Comparison of ENCODE assay signal across 22 mouse cellular contexts in the genomic region with DNA sequence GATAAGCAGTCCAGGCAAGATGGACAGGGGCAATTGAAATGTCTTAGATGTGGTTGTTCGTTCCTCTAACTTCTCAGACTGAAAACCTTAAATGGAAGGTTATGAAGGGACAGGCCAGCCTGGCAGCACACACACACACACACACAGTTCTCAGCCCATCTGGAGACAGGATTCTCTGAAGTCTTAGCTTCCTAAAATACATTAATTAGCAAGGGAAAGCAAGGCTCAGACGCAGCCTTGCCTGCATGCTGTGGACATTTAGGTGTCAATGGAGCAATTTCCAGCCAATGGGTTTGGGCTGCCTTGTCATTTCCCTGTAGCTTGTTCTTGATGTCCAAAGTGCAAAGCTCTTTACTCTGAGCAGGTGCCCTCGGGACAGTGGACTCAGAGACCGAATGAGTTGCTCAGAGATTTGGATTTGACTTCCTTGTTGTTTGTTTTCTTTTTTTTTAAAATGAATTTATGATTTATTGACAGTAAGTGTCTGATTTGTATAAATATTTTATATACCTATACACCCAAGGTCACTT.
DNase-seq lines count a peak whose midpoint lies in the region; ATAC-seq and TF ChIP-seq lines count a peak whose summit lies in the region.
"Had no signal": no experiment of that assay in that cellular context is flagged by ENCODE, and none has a peak within 500 bp of the region (broad histone marks: within the 10 kb centered on the region; RNA-seq: fewer than 3 reads in every experiment).

No protein-coding gene starts in this region.

- peaks cover 4% of the 10 kb centered on the region; the same call in 1 of the 2 replicates for H3K4me1 ChIP-seq in kidney, adult 2 months (ENCODE audit: control insufficient read depth, insufficient read depth, low read length)
- peaks cover 6% of the 10 kb centered on the region; the same call in 1 of the 2 replicates for H3K4me1 ChIP-seq in kidney, embryonic 15.5 days
- H3K4me1 ChIP-seq in intestine, embryonic 16.5 days (ENCODE audit: control insufficient read depth, insufficient read depth, low read length), result no peaks in the 10 kb centered on the region
- H3K4me1 ChIP-seq: forebrain, embryonic 10.5 days had no signal

- no peaks in the 10 kb centered on the region for H3K36me3 ChIP-seq in kidney, adult 2 months (ENCODE audit: control insufficient read depth, insufficient read depth, low read length)
- no peaks in the 10 kb centered on the region for H3K36me3 ChIP-seq in kidney, embryonic 15.5 days
- H3K36me3 ChIP-seq in intestine, embryonic 16.5 days (ENCODE audit: control insufficient read depth, insufficient read depth, low read length), result no peaks in the 10 kb centered on the region
- H3K36me3 ChIP-seq: forebrain, embryonic 10.5 days had no signal

- 68% methylated on average over 4 of the region's 4 CpGs for WGBS in kidney, adult 2 months
- WGBS in kidney, embryonic 15.5 days, result 76% methylated on average over 4 of the region's 4 CpGs
- WGBS in intestine, embryonic 16.5 days, result 60% methylated on average over 4 of the region's 4 CpGs

- no peak for ATAC-seq in kidney, embryonic 15.5 days (replicated peaks; ENCODE audit: low FRiP score)
- ATAC-seq in intestine, embryonic 16.5 days, result peak; percentile 84
- ATAC-seq: CD4-positive, CD25-positive, alpha-beta regulatory T cell, adult 4 months; forebrain, embryonic 13.5 days; forebrain, embryonic 16.5 days; hindbrain, postnatal 0 days; inflammation-experienced regulatory T-cells, adult 6 months had no signal

- H3K9me3 ChIP-seq in kidney, embryonic 15.5 days (replicated peaks), result no peaks in the 10 kb centered on the region
- H3K9me3 ChIP-seq in intestine, embryonic 16.5 days (ENCODE audit: control insufficient read depth, low read length), result no peaks in the 10 kb centered on the region
- H3K9me3 ChIP-seq: forebrain, embryonic 10.5 days; forebrain, embryonic 13.5 days had no signal

- H3K27me3 ChIP-seq in kidney, adult 2 months (replicated peaks; ENCODE audit: control insufficient read depth, insufficient read depth, low read length), result no peaks in the 10 kb centered on the region
- H3K27me3 ChIP-seq in kidney, embryonic 15.5 days, result no peaks in the 10 kb centered on the region
- H3K27me3 ChIP-seq in intestine, embryonic 16.5 days (replicated peaks; ENCODE audit: control insufficient read depth, insufficient read depth, low read length), result no peaks in the 10 kb centered on the region
- H3K27me3 ChIP-seq: forebrain, embryonic 13.5 days had no signal

- intact Hi-C loops in left cerebral cortex, postnatal 14 days (cut with DNase I), result no loop called here

- 0 out of 2 replicates have a peak overlapping the region, but pooled peaks have one; percentile 35 for H3K27ac ChIP-seq in kidney, adult 2 months (ENCODE audit: insufficient read depth, low read depth, low read length)
- H3K27ac ChIP-seq in kidney, embryonic 15.5 days, result no peak overlapping the region
- no peak overlapping the region for H3K27ac ChIP-seq in intestine, embryonic 16.5 days (ENCODE audit: low read length)
- H3K27ac ChIP-seq: forebrain, embryonic 10.5 days; forebrain, embryonic 13.5 days; hindbrain, embryonic 14.5 days; hindbrain, postnatal 0 days had no signal

- no peak for TF ChIP-seq CTCF in kidney, adult 2 months (conservative IDR thresholded peaks at IDR 0.05; ENCODE audit: insufficient read depth, insufficient read length, low read depth, low read length)

- no peak overlapping the region for H3K9ac ChIP-seq in kidney, embryonic 15.5 days
- no peak overlapping the region for H3K9ac ChIP-seq in intestine, embryonic 16.5 days (ENCODE audit: low read depth, low read length)
- H3K9ac ChIP-seq: forebrain, embryonic 13.5 days; hindbrain, embryonic 14.5 days had no signal

- no peak overlapping the region for H3K4me2 ChIP-seq in kidney, embryonic 15.5 days
- no peak overlapping the region for H3K4me2 ChIP-seq in intestine, embryonic 16.5 days (ENCODE audit: low read depth, low read length)
- H3K4me2 ChIP-seq: forebrain, embryonic 13.5 days; heart, embryonic 11.5 days; hindbrain, embryonic 14.5 days had no signal

- DNase-seq in kidney, adult 2 months, result peak; percentile 55
- DNase-seq in left cerebral cortex, postnatal 14 days (ENCODE audit: low spot score in 2 of 2), result peak; percentile 18 to 37
- no peak for DNase-seq in left cerebral cortex, adult 18-20 months (ENCODE audit: low spot score in 2 of 2)
- DNase-seq in layer of hippocampus, postnatal 10 days (ENCODE audit: low spot score in 2 of 2), result no peak
- DNase-seq in ovary, postnatal 10 days (ENCODE audit: low spot score), result no peak
- DNase-seq: adrenal gland, adult 2 months; adrenal gland, postnatal 25 days; cerebellum, adult 18-20 months; cerebellum, adult 9-10 months; cerebellum, postnatal 14 days; gastrocnemius, postnatal 25 days; heart, postnatal 4 days had no signal

- no peak for TF ChIP-seq POLR2A in kidney, adult 2 months (IDR thresholded peaks at IDR 0.05; ENCODE audit: low read depth, low read length)

- no peak overlapping the region for H3K4me3 ChIP-seq in kidney, adult 2 months (ENCODE audit: insufficient read depth, low read depth, low read length)
- no peak overlapping the region for H3K4me3 ChIP-seq in kidney, embryonic 15.5 days (replicated peaks)
- H3K4me3 ChIP-seq in intestine, embryonic 16.5 days (ENCODE audit: low read length), result no peak overlapping the region
- H3K4me3 ChIP-seq: forebrain, embryonic 10.5 days; forebrain, embryonic 13.5 days had no signal

Comparison
In these comparisons a context has a peak if more than half of its experiments do, and no peak if none do; other contexts are left out.
1. DNase-seq: peak in kidney, adult 2 months (single experiment) and left cerebral cortex, postnatal 14 days (2 of 2); none in left cerebral cortex, adult 18-20 months (0 of 2), layer of hippocampus, postnatal 10 days (0 of 2) and ovary, postnatal 10 days (single experiment).